Mouse (Mus musculus) myocyte (in vitro differentiated cells): ENCODE measurements around the gene Arglu1. TPM values are rescaled to one million over a fixed set of nuclear protein-coding genes. Genes with fewer than 3 reads are reported as not detected.
A peak's percentile ranks its signal among the peaks of the same experiment; 100 is the strongest.

Experiments
- H3K27me3 ChIP-seq: one replicate; pipeline ENCODE4 v1.6.1; 2011; ENCODE audit not compliant: control insufficient read depth, insufficient read depth, insufficient read length
- H3K36me3 ChIP-seq: one replicate; pipeline ENCODE4 v1.6.1; 2011; ENCODE audit not compliant: control insufficient read depth, insufficient read depth
- H3K4me2 ChIP-seq: one replicate; pipeline ENCODE4 v1.6.1; 2011; ENCODE audit warnings: low read depth, control low read depth
- H3K4me3 ChIP-seq: one replicate; pipeline ENCODE4 v1.5.1; 2011; ENCODE audit warnings: mild to moderate bottlenecking, control low read depth, moderate library complexity
- H3K79me2 ChIP-seq: one replicate; pipeline ENCODE4 v1.6.1; 2011; ENCODE audit not compliant: control insufficient read depth, insufficient read depth
- H3ac ChIP-seq: one replicate; pipeline ENCODE4 v1.6.1; 2011; ENCODE audit not compliant: control insufficient read depth, insufficient read length
- CEBPB ChIP-seq: IDR thresholded peaks from 2 replicates; pipeline ENCODE4 v1.6.1; 2011; ENCODE audit warnings: mild to moderate bottlenecking, moderate library complexity; ENCODE audit not compliant: poor library complexity, insufficient read depth, severe bottlenecking
- E2F4 ChIP-seq: IDR thresholded peaks from one replicate; pipeline ENCODE4 v1.6.1; 2011; ENCODE audit warnings: mild to moderate bottlenecking, control low read depth, moderate library complexity; ENCODE audit not compliant: insufficient read depth
- MAX ChIP-seq: IDR thresholded peaks from one replicate; pipeline ENCODE4 v1.6.1; 2011; ENCODE audit warnings: low read depth, mild to moderate bottlenecking, control low read depth
- MYOD1 ChIP-seq, 3 experiments: IDR thresholded peaks; one replicate each; pipeline ENCODE4 v1.6.1; 2011; ENCODE audit warnings: control low read depth in 2 of 3, low read depth in 2 of 3, mild to moderate bottlenecking in 2 of 3, moderate library complexity in 1 of 3; ENCODE audit not compliant: insufficient read length in 2 of 3, control insufficient read depth in 1 of 3
- MYOG ChIP-seq, 3 experiments: IDR thresholded peaks; one replicate each; pipeline ENCODE4 v1.6.1; 2011; ENCODE audit warnings: control low read depth in 2 of 3, low read depth in 2 of 3, mild to moderate bottlenecking in 2 of 3; ENCODE audit not compliant: insufficient read length in 2 of 3, control insufficient read depth in 1 of 3, insufficient read depth in 1 of 3
- POLR2A ChIP-seq: IDR thresholded peaks from one replicate; pipeline ENCODE4 v1.6.1; 2011; ENCODE audit warnings: low read depth, mild to moderate bottlenecking, control low read depth, moderate library complexity; ENCODE audit not compliant: insufficient read length
- POLR2AphosphoS2 ChIP-seq: IDR thresholded peaks from one replicate; pipeline ENCODE4 v1.6.1; 2011; ENCODE audit warnings: low read depth, control low read depth; ENCODE audit not compliant: insufficient read length
- REST ChIP-seq: IDR thresholded peaks from one replicate; pipeline ENCODE4 v1.6.1; 2011; ENCODE audit warnings: mild to moderate bottlenecking, control low read depth, moderate library complexity; ENCODE audit not compliant: insufficient read depth, insufficient read length
- SRF ChIP-seq: IDR thresholded peaks from one replicate; pipeline ENCODE4 v1.6.1; 2011; ENCODE audit warnings: low read depth; ENCODE audit not compliant: control insufficient read depth, insufficient read length
- TCF12 ChIP-seq: IDR thresholded peaks from one replicate; pipeline ENCODE4 v1.6.1; 2011; ENCODE audit warnings: mild to moderate bottlenecking, control low read depth; ENCODE audit not compliant: poor library complexity, insufficient read depth, severe bottlenecking
- TCF3 ChIP-seq: IDR thresholded peaks from one replicate; pipeline ENCODE4 v1.6.1; 2011; ENCODE audit warnings: low read depth, control low read depth; ENCODE audit not compliant: insufficient read length
- USF1 ChIP-seq: IDR thresholded peaks from one replicate; pipeline ENCODE4 v1.6.1; 2011; ENCODE audit warnings: low read depth, mild to moderate bottlenecking, control low read depth, moderate library complexity
- polyA plus RNA-seq: library from polyadenylated mRNA; unstranded; fragments of >200 nt; fragmentation: generic; extraction: Trizol; gene quantifications from one replicate; pipeline ENCODE4 v1.2.1, GENCODE M21; 2012; ENCODE audit warnings: missing spikeins

The Arglu1 gene
- 17.7 TPM for polyA plus RNA-seq

DNA sequence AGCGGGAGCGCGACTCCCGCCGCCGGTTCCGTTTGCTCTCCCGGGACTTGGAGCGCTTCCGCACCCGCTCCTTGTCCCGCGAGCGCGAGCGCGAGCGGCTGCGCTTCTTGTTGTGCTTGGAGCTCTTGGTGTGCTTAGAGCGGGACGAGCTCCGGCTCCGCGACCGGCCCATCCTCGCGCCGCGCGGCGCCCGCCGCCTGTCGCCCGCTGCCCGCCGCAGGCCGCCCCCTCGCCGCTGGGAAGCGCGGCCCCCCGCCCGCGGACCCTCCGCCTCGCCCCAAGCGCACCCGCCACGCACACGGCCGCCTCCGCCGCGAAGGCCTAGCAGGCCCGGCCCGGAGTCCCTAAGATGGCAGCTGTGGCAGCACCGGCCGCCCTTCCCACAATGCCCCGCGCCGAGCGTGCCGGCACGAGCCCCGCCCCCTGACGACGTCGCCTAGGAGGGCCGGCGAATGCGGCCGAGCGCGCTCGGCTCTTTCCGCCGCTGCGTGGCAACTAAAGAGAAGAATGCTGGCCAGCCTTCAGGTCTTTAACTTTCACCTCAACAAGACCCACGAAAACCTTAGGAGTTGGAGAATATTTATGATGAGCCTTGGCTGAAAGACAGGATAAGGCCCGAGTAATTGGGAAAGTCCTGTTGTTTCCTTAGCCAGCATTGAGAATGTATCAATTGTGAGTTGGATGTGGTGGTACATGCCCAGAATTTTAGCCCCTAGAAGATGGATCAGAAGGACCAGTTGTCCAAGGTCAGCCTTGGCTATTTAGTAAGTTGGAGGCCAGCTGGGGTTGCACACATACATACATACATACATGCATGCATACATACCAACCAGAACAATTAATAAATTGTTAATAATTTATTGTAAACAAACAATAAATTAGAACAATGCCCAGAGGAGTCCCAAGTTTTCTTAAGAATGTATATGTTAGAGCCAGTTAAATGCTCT, at the start of gene Arglu1:
Arglu1 (minus strand) TSS at position 376 of the 947 bp plus-strand sequence.
- peak within 1 kb of the TSS; percentile 92 for H3ac ChIP-seq
- H3K4me3 ChIP-seq, result peak within 1 kb of the TSS; percentile 76
- peaks cover 46% of the 10 kb centered on the region for H3K79me2 ChIP-seq
- H3K36me3 ChIP-seq, result no peaks in the 10 kb centered on the region
- peaks cover 15% of the 10 kb centered on the region for H3K27me3 ChIP-seq
- peak within 1 kb of the TSS; percentile 91 for H3K4me2 ChIP-seq
- TF ChIP-seq POLR2AphosphoS2, result peak; percentile 91
- TF ChIP-seq TCF12, result no peak
- TF ChIP-seq SRF, result no peak
- TF ChIP-seq MYOG (IDR thresholded peaks at IDR 0.05; ENCODE audit: control insufficient read depth in 1 of 3, insufficient read depth in 1 of 3, insufficient read length in 2 of 3, low read depth in 2 of 3), result peak in 2 of 3 experiments; percentile 73 to 78
- TF ChIP-seq MYOD1 (IDR thresholded peaks at IDR 0.05; ENCODE audit: control insufficient read depth in 1 of 3, insufficient read length in 2 of 3, low read depth in 2 of 3), result peak in 1 of 3 experiments; percentile 70
- TF ChIP-seq POLR2A, result peak; percentile 96
- no peak for TF ChIP-seq TCF3
- TF ChIP-seq MAX, result no peak
- no peak for TF ChIP-seq USF1
- TF ChIP-seq CEBPB, result no peak

DNA sequence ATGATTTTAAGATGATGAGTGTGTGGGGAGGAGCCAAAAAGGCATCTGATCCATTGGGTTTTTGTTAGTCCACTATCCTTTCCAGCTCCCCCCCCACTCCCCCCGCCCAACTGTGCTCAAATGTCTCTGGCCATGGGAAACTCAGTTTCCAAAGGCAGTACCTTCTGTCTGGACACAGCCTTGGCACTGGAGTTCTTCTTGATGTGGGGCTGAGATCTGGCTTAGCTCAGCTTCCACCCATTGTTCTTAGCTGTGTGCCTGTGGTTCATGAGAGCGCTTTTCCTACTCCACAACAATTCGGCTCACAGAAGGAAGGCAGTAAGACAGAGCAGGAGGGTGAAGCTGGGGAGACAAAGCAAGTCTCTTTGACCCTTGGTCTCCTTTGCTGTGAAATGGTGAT, 47.0 kb upstream of the Arglu1 start:
- H3K4me3 ChIP-seq, result no peak overlapping the region
- no peaks in the 10 kb centered on the region for H3K36me3 ChIP-seq
- TF ChIP-seq CEBPB, result no peak
- TF ChIP-seq TCF12, result no peak
- TF ChIP-seq MAX, result no peak
- TF ChIP-seq E2F4, result no peak
- TF ChIP-seq MYOD1 (IDR thresholded peaks at IDR 0.05; ENCODE audit: control insufficient read depth in 1 of 3, insufficient read length in 2 of 3, low read depth in 2 of 3), result no peak
- TF ChIP-seq POLR2A, result no peak
- TF ChIP-seq REST, result no peak
- TF ChIP-seq POLR2AphosphoS2, result no peak
- no peak for TF ChIP-seq USF1
- TF ChIP-seq SRF, result no peak
- TF ChIP-seq TCF3, result no peak
- no peak for TF ChIP-seq MYOG (IDR thresholded peaks at IDR 0.05; ENCODE audit: control insufficient read depth in 1 of 3, insufficient read depth in 1 of 3, insufficient read length in 2 of 3, low read depth in 2 of 3)
- H3K79me2 ChIP-seq, result no peaks in the 10 kb centered on the region
- H3K27me3 ChIP-seq, result no peaks in the 10 kb centered on the region
- no peak overlapping the region for H3ac ChIP-seq
- H3K4me2 ChIP-seq, result no peak overlapping the region

- TF ChIP-seq REST, result no peak
- no peak for TF ChIP-seq E2F4
- no peak for TF ChIP-seq TCF12
- TF ChIP-seq SRF, result no peak
- no peak for TF ChIP-seq CEBPB
- TF ChIP-seq USF1, result no peak
- no peak for TF ChIP-seq POLR2AphosphoS2
- no peak for TF ChIP-seq MYOG (IDR thresholded peaks at IDR 0.05; ENCODE audit: control insufficient read depth in 1 of 3, insufficient read depth in 1 of 3, insufficient read length in 2 of 3, low read depth in 2 of 3)
- TF ChIP-seq MYOD1 (IDR thresholded peaks at IDR 0.05; ENCODE audit: control insufficient read depth in 1 of 3, insufficient read length in 2 of 3, low read depth in 2 of 3), result no peak
- no peak for TF ChIP-seq MAX
- no peak for TF ChIP-seq TCF3
- TF ChIP-seq POLR2A, result no peak
- H3K4me2 ChIP-seq, result no peak overlapping the region
- no peak overlapping the region for H3K4me3 ChIP-seq
- H3K79me2 ChIP-seq, result no peaks in the 10 kb centered on the region
- no peak overlapping the region for H3ac ChIP-seq
- H3K27me3 ChIP-seq, result no peaks in the 10 kb centered on the region
- H3K36me3 ChIP-seq, result no peaks in the 10 kb centered on the region
These were observed 46.5 kb upstream of the Arglu1 start for GRCm38 (mm10) chr8:8736826-8737225.

DNA sequence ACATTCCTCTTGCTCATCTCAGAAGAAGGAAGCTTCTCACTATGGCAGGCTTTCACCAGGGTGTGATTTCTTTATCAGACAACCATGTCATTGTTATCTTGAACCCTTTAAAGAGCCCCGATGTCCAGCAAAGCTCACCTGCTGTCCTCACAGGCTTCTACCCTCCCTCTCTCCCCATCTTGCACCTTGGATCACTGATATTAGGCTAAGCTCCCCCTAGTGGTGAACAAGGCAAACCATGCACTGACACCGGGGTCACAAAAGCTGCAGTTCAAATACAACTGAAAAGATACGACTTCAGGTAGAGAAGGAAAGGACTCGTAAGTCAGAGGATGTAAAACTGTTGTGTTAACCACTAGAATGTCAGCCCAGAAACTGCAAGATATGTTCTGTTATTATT, 43.5 kb upstream of the Arglu1 start:
- no peak for TF ChIP-seq SRF
- no peak for TF ChIP-seq E2F4
- TF ChIP-seq MAX, result no peak
- TF ChIP-seq TCF3, result no peak
- TF ChIP-seq USF1, result no peak
- TF ChIP-seq CEBPB, result no peak
- no peak for TF ChIP-seq MYOD1 (IDR thresholded peaks at IDR 0.05; ENCODE audit: control insufficient read depth in 1 of 3, insufficient read length in 2 of 3, low read depth in 2 of 3)
- no peak for TF ChIP-seq POLR2A
- TF ChIP-seq REST, result no peak
- Histone ChIP-seq H3K27me3 (no peaks in the 10 kb centered on the region), H3K79me2 (no peaks in the 10 kb centered on the region), H3ac (no peak overlapping the region), H3K36me3 (no peaks in the 10 kb centered on the region), H3K4me3 (no peak overlapping the region), H3K4me2 (no peak overlapping the region)
